Mouse (Mus musculus) erythroblast, adult 5-6 weeks (primary cell): ENCODE measurements around the gene Cartpt. TPM values are rescaled to one million over a fixed set of nuclear protein-coding genes. Genes with fewer than 3 reads are reported as not detected.
"Not testable (repeated sequence)": the region's sequence is repeated elsewhere in the genome, so short reads cannot be mapped to it uniquely, and the experiment has no call there.

Experiments
- ATAC-seq: replicated peaks from 2 replicates; pipeline ENCODE4 v1.8.0; 2016; ENCODE audit warnings: moderate number of reproducible peaks, mild to moderate bottlenecking, moderate TSS enrichment, inconsistent platforms; ENCODE audit not compliant: poor library complexity, low FRiP score, severe bottlenecking
- total RNA-seq, 2 experiments: library from RNA; stranded (forward) in 1 of 2; stranded (reverse) in 1 of 2; fragments of 150-400 nt in 1 of 2; fragments of 200-764, 138-1000 nt in 1 of 2; gene quantifications; 2 replicates each; pipeline versions ENCODE4 v1.2.3 to v1.2.4; 2015 to 2017; ENCODE audit warnings: low replicate concordance in 2 of 2

The Cartpt gene
- total RNA-seq (2015; ENCODE audit: low replicate concordance) = not detected in 2 replicates
- total RNA-seq (2017; ENCODE audit: low replicate concordance) = not detected in 2 replicates

- no peak for ATAC-seq
These were observed at the start of gene Cartpt for GRCm38 (mm10) chr13:99900965-99901364. Gene Cartpt (minus strand): TSS chr13:99901091.

GRCm38 (mm10) chr13:99947417-99947816 lies 46.5 kb upstream of the Cartpt start:
- no peak for ATAC-seq

- ATAC-seq = no peak
These were observed 42.6 kb upstream of the Cartpt start for GRCm38 (mm10) chr13:99943525-99943924.

GRCm38 (mm10) chr13:99940601-99941000 lies 39.7 kb upstream of the Cartpt start:
- no peak for ATAC-seq

- no peak for ATAC-seq
These were observed 38.4 kb upstream of the Cartpt start for GRCm38 (mm10) chr13:99939320-99939671.

- no peak for ATAC-seq
These were observed 37.9 kb upstream of the Cartpt start for GRCm38 (mm10) chr13:99938606-99939319.

GRCm38 (mm10) chr13:99937741-99938140 lies 36.9 kb upstream of the Cartpt start:
- ATAC-seq = no peak

- ATAC-seq = no peak
These were observed 31.5 kb upstream of the Cartpt start for GRCm38 (mm10) chr13:99932406-99932805.

- ATAC-seq = no peak
These were observed 30.6 kb upstream of the Cartpt start for GRCm38 (mm10) chr13:99931502-99931901.

- ATAC-seq = no peak
These were observed 25.4 kb upstream of the Cartpt start for GRCm38 (mm10) chr13:99926249-99926648.

- ATAC-seq = no peak
These were observed 14.7 kb upstream of the Cartpt start for GRCm38 (mm10) chr13:99915632-99916031.

- ATAC-seq = no peak
These were observed 366 bp downstream of the Cartpt start for GRCm38 (mm10) chr13:99900557-99900892.

- no peak for ATAC-seq
These were observed 978 bp downstream of the Cartpt start for GRCm38 (mm10) chr13:99899670-99900556.

GRCm38 (mm10) chr13:99898816-99899215 lies 2.1 kb downstream of the Cartpt start:
- no peak for ATAC-seq

- ATAC-seq = no peak
These were observed 15.3 kb downstream of the Cartpt start for GRCm38 (mm10) chr13:99885636-99886035.

- not testable (repeated sequence) for ATAC-seq
These were observed 19.1 kb downstream of the Cartpt start for GRCm38 (mm10) chr13:99881774-99882173.

GRCm38 (mm10) chr13:99879696-99880095 lies 21.2 kb downstream of the Cartpt start:
- ATAC-seq = no peak

GRCm38 (mm10) chr13:99872059-99872458 lies 28.8 kb downstream of the Cartpt start:
- ATAC-seq = no peak

GRCm38 (mm10) chr13:99868438-99868837 lies 32.5 kb downstream of the Cartpt start:
- no peak for ATAC-seq

GRCm38 (mm10) chr13:99864331-99864730 lies 36.6 kb downstream of the Cartpt start:
- no peak for ATAC-seq

GRCm38 (mm10) chr13:99860670-99861069 lies 40.2 kb downstream of the Cartpt start:
- ATAC-seq = no peak
